9 mouse cellular contexts compared by ENCODE assay signal in genomic region chr2:5675431-5676142, GRCm38 (mm10). TPM values are rescaled to one million over a fixed set of nuclear protein-coding genes. Genes with fewer than 3 reads are reported as not detected.
DNase-seq lines count a peak whose midpoint lies in the region; ATAC-seq lines count a peak whose summit lies in the region.
"Had no signal": no experiment of that assay in that cellular context is flagged by ENCODE, and none has a peak within 500 bp of the region (broad histone marks: within the 10 kb centered on the region; RNA-seq: fewer than 3 reads in every experiment).

No protein-coding gene starts in this region.

- 75% methylated on average over 12 of the region's 12 CpGs for WGBS in embryonic facial prominence, embryonic 13.5 days
- WGBS in embryonic facial prominence, embryonic 10.5 days = 82% methylated on average over 12 of the region's 12 CpGs

- DNase-seq in embryonic facial prominence, embryonic 10.5 days (ENCODE audit: low spot score) = no peak
- peak; percentile 80 for DNase-seq in ZHBTc4 (ENCODE audit: low read depth, low spot score)
- peak; percentile 67 to 70 for DNase-seq in frontal cortex, postnatal 36 days (ENCODE audit: low spot score in 2 of 2)
- peak; percentile 42 to 83 for DNase-seq in left cerebral cortex, adult 9 months (ENCODE audit: low spot score in 2 of 2)
- DNase-seq in thymus, postnatal 25 days = no peak
- DNase-seq in embryo, embryonic 9.5 days (ENCODE audit: extremely low spot score) = no peak
- no peak for DNase-seq in yolk sac, embryonic 10.5 days (ENCODE audit: low spot score)
- DNase-seq: liver, embryonic 13.5 days had no signal

- H3K27ac ChIP-seq in embryonic facial prominence, embryonic 13.5 days = peak overlapping the region; percentile 69
- no peak overlapping the region for H3K27ac ChIP-seq in embryonic facial prominence, embryonic 10.5 days (replicated peaks)
- H3K27ac ChIP-seq: liver, embryonic 13.5 days had no signal

- ATAC-seq in embryonic facial prominence, embryonic 13.5 days (ENCODE audit: insufficient number of reproducible peaks, insufficient read depth, low FRiP score, low TSS enrichment, low read depth) = no peak

- no peaks in the 10 kb centered on the region for H3K27me3 ChIP-seq in embryonic facial prominence, embryonic 13.5 days
- H3K27me3 ChIP-seq in embryonic facial prominence, embryonic 10.5 days (replicated peaks; ENCODE audit: low read depth, poor library complexity, severe bottlenecking) = no peaks in the 10 kb centered on the region
- H3K27me3 ChIP-seq: liver, embryonic 13.5 days had no signal

- H3K36me3 ChIP-seq in embryonic facial prominence, embryonic 13.5 days = no peaks in the 10 kb centered on the region
- H3K36me3 ChIP-seq in embryonic facial prominence, embryonic 10.5 days (replicated peaks) = no peaks in the 10 kb centered on the region
- H3K36me3 ChIP-seq: liver, embryonic 13.5 days had no signal

- no peaks in the 10 kb centered on the region for H3K9me3 ChIP-seq in embryonic facial prominence, embryonic 13.5 days
- no peaks in the 10 kb centered on the region for H3K9me3 ChIP-seq in embryonic facial prominence, embryonic 10.5 days
- H3K9me3 ChIP-seq: liver, embryonic 13.5 days had no signal

- H3K4me3 ChIP-seq in embryonic facial prominence, embryonic 13.5 days = no peak overlapping the region
- H3K4me3 ChIP-seq in embryonic facial prominence, embryonic 10.5 days = no peak overlapping the region
- H3K4me3 ChIP-seq: liver, embryonic 13.5 days had no signal

- peak overlapping the region; percentile 31 for H3K4me2 ChIP-seq in embryonic facial prominence, embryonic 13.5 days
- H3K4me2 ChIP-seq: liver, embryonic 13.5 days had no signal

- peaks cover 19% of the 10 kb centered on the region for H3K4me1 ChIP-seq in embryonic facial prominence, embryonic 13.5 days
- H3K4me1 ChIP-seq in embryonic facial prominence, embryonic 10.5 days = peaks cover 14% of the 10 kb centered on the region

- H3K9ac ChIP-seq in embryonic facial prominence, embryonic 13.5 days = no peak overlapping the region
- H3K9ac ChIP-seq: liver, embryonic 13.5 days had no signal

RNA-seq across cellular contexts. Expression of gene Camk1d, which starts 38.7 kb away (rescaled TPM):
- 5.2 and 8.3 TPM in 2 replicates for polyA plus RNA-seq in embryonic facial prominence, embryonic 13.5 days (2015; fragmentation: Nextera tagmentation; extraction: Ambion mirVana)
- polyA plus RNA-seq in embryonic facial prominence, embryonic 10.5 days (2016; fragmentation: Nextera tagmentation; extraction: Ambion mirVana) = 0.59 and 0.74 TPM in 2 replicates

Comparison
In these comparisons a context has a peak if more than half of its experiments do, and no peak if none do; other contexts are left out.
1. DNase-seq: peak in ZHBTc4 (single experiment), frontal cortex, postnatal 36 days (2 of 2) and left cerebral cortex, adult 9 months (2 of 2); none in embryonic facial prominence, embryonic 10.5 days (single experiment), thymus, postnatal 25 days (single experiment), embryo, embryonic 9.5 days (single experiment) and yolk sac, embryonic 10.5 days (single experiment).